Mouse (Mus musculus) liver, embryonic 12.5 days (tissue): ENCODE results near the gene Lrrc8b. TPM values are rescaled to one million over a fixed set of nuclear protein-coding genes. Genes with fewer than 3 reads are reported as not detected.

ENCODE experiments used
- ATAC-seq: fragments of 200-750 bp; cut with Nextera tagmentation; 2 replicates; pipeline ENCODE4 v1.8.0; 2017; ENCODE audit warnings: moderate number of reproducible peaks, mild to moderate bottlenecking, moderate library complexity
- H3K27ac ChIP-seq: fragments of 300-500 bp; sonication (generic); 2 replicates; pipeline ENCODE4 v1.5.1; 2016; ENCODE audit warnings: mild to moderate bottlenecking
- H3K27me3 ChIP-seq: fragments of 300-500 bp; sonication (generic); replicated peaks from 2 replicates; pipeline ENCODE4 v1.6.1; 2016; ENCODE audit warnings: mild to moderate bottlenecking, moderate library complexity
- H3K36me3 ChIP-seq: fragments of 300-500 bp; sonication (generic); 2 replicates; pipeline ENCODE4 v1.6.1; 2016; ENCODE audit warnings: mild to moderate bottlenecking, moderate library complexity
- H3K4me1 ChIP-seq: fragments of 300-500 bp; sonication (generic); 2 replicates; pipeline ENCODE4 v1.6.1; 2016
- H3K4me2 ChIP-seq: fragments of 300-500 bp; sonication (generic); 2 replicates; pipeline ENCODE4 v1.6.1; 2016; ENCODE audit warnings: mild to moderate bottlenecking, moderate library complexity
- H3K4me3 ChIP-seq: fragments of 300-500 bp; sonication (generic); 2 replicates; pipeline ENCODE4 v1.5.1; 2016; ENCODE audit warnings: mild to moderate bottlenecking, moderate library complexity
- H3K9ac ChIP-seq: fragments of 300-500 bp; sonication (generic); 2 replicates; pipeline ENCODE4 v1.6.1; 2016; ENCODE audit warnings: mild to moderate bottlenecking, moderate library complexity
- H3K9me3 ChIP-seq: fragments of 300-500 bp; sonication (generic); replicated peaks from 2 replicates; pipeline ENCODE4 v1.6.1; 2016; ENCODE audit warnings: mild to moderate bottlenecking, moderate library complexity
- WGBS: fragments of 180-500 bp; shearing (Covaris S2); methylation state at CpG from one replicate; pipeline ENCODE4 v1.1.7; 2016; ENCODE audit not compliant: insufficient replicate concordance; 5-methylcytosine and 5-hydroxymethylcytosine counted together
- polyA plus RNA-seq: library from polyadenylated mRNA; unstranded; fragments of >200 nt; fragmentation: Nextera tagmentation; extraction: Ambion mirVana; gene quantifications from 2 replicates; pipeline ENCODE4 v1.2.1, GENCODE M21; 2016

Lrrc8b gene
- polyA plus RNA-seq, 1 experiment from 2014 or later: 7.5 TPM

DNA sequence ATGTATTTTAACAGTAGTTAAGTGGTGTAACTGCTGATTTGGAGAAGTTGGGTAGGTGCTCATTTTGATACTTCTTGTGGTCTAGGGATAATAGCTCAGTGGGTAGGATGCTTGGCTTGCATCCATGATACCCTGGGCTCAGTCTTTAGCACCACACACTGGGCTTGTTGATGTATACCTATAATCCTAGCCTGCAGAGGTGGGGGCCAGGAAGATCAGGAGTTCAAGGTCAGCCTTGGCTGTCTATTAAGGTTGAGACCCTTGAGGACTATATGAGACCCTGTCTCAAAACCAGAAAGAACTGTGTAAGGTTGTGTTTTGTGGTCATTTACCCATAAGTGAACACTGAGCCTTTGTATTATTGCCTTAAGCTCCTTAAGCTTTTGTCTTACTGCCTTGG lies 49.1 kb downstream of the Lrrc8b start:
- 0 out of 2 replicates have a peak, but pooled peaks cover 4% of the 10 kb centered on the region for H3K36me3 ChIP-seq
- H3K4me1 ChIP-seq: no peaks in the 10 kb centered on the region
- H3K9ac ChIP-seq: no peak overlapping the region
- no peak overlapping the region for H3K27ac ChIP-seq
- ATAC-seq: no peak
- no peak overlapping the region for H3K4me2 ChIP-seq
- H3K4me3 ChIP-seq: no peak overlapping the region
- no peaks in the 10 kb centered on the region for H3K9me3 ChIP-seq
- no peaks in the 10 kb centered on the region for H3K27me3 ChIP-seq

DNA sequence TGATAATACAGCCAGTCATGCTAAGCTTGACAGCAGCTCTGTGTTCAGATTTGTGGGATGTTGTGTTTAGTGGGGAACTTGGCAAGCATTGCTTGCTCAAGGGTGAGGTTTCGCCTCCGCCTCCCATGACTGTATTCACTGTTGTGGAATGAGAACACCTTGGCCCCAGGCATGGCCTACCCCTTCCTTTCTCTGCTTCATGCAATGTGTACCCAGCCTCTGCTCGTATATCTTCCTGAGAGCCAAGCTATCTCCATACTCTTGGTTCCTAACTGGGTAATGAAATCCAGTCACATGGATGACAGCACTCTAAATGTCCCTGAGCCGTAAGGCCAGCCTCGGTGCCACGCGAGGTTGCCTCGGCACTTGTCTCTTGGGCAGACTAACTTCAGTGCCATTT lies 50.0 kb downstream of the Lrrc8b start:
- H3K4me1 ChIP-seq: no peaks in the 10 kb centered on the region
- no peaks in the 10 kb centered on the region for H3K9me3 ChIP-seq
- no peak overlapping the region for H3K9ac ChIP-seq
- H3K36me3 ChIP-seq: 0 out of 2 replicates have a peak, but pooled peaks cover 4% of the 10 kb centered on the region
- no peak overlapping the region for H3K27ac ChIP-seq
- H3K4me3 ChIP-seq: no peak overlapping the region
- no peaks in the 10 kb centered on the region for H3K27me3 ChIP-seq
- no peak overlapping the region for H3K4me2 ChIP-seq
- no peak for ATAC-seq
- 92% methylated on average over 8 of the region's 8 CpGs for WGBS

- no peaks in the 10 kb centered on the region for H3K9me3 ChIP-seq
- H3K4me3 ChIP-seq: no peak overlapping the region
- 83% methylated on average over 7 of the region's 7 CpGs for WGBS
- no peaks in the 10 kb centered on the region for H3K27me3 ChIP-seq
- no peaks in the 10 kb centered on the region for H3K4me1 ChIP-seq
- ATAC-seq: no peak
- H3K9ac ChIP-seq: no peak overlapping the region
- H3K36me3 ChIP-seq: 0 out of 2 replicates have a peak, but pooled peaks cover 4% of the 10 kb centered on the region
- H3K27ac ChIP-seq: no peak overlapping the region
- no peak overlapping the region for H3K4me2 ChIP-seq
Measured at GRCm38 (mm10) chr5:105466471-105466902, 50.9 kb downstream of the Lrrc8b start.

- Histone ChIP-seq H3K4me1 (no peaks in the 10 kb centered on the region), H3K27ac (no peak overlapping the region), H3K4me2 (no peak overlapping the region), H3K36me3 (peaks cover 5% of the 10 kb centered on the region; the same call in 1 of the 2 replicates), H3K9ac (no peak overlapping the region), H3K9me3 (no peaks in the 10 kb centered on the region), H3K4me3 (no peak overlapping the region), H3K27me3 (no peaks in the 10 kb centered on the region)
- ATAC-seq: no peak
- 85% methylated on average over 10 of the region's 10 CpGs for WGBS
Measured at GRCm38 (mm10) chr5:105467271-105467670, 51.7 kb downstream of the Lrrc8b start.

DNA sequence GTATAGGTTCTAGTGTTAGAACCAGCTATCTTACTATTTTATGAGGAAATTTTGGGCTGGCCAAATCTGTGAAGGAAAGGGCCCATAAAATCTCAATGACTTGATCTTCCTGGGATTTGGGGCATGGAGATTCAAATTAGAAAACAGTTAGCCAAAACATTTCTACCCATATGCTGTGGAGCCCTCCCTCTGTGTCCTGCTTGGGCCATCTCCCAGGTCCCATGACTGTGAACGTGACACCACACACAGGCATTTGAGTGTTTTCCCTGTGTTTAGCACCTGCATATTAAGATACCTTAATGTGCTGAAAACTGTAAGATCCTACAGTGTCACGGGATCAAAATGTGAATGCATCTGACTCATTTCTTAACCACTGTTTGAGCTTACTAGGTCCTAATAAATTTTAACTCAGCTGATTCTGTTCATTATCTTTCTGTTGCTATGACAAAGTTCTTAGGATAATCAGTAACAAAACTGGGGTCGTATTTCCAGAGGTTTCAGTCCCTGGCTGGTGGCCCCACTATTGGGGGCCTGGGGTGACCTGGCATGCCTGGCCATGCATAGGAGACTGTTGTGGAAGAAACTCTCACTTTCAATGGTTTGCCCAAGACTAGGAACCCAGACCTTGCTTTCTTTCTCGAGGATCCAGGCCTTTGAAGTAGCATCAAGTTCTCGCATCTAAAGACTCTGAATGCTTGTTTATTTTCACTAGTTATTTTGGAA lies 57.6 kb downstream of the Lrrc8b start:
- H3K4me3 ChIP-seq: no peak overlapping the region
- no peak for ATAC-seq
- no peaks in the 10 kb centered on the region for H3K9me3 ChIP-seq
- H3K27me3 ChIP-seq: no peaks in the 10 kb centered on the region
- 77% methylated on average over 5 of the region's 5 CpGs for WGBS
- no peak overlapping the region for H3K9ac ChIP-seq
- H3K27ac ChIP-seq: no peak overlapping the region
- peaks cover 22% of the 10 kb centered on the region for H3K36me3 ChIP-seq
- H3K4me1 ChIP-seq: no peaks in the 10 kb centered on the region
- H3K4me2 ChIP-seq: no peak overlapping the region

GRCm38 (mm10) chr5:105477527-105477926 lies 62.0 kb downstream of the Lrrc8b start:
- Histone ChIP-seq H3K9me3 (no peaks in the 10 kb centered on the region), H3K4me2 (no peak overlapping the region), H3K27me3 (no peaks in the 10 kb centered on the region), H3K36me3 (peaks cover 55% of the 10 kb centered on the region), H3K9ac (no peak overlapping the region), H3K4me1 (no peaks in the 10 kb centered on the region), H3K27ac (no peak overlapping the region), H3K4me3 (no peak overlapping the region)
- no peak for ATAC-seq
- 82% methylated on average over 9 of the region's 9 CpGs for WGBS

DNA sequence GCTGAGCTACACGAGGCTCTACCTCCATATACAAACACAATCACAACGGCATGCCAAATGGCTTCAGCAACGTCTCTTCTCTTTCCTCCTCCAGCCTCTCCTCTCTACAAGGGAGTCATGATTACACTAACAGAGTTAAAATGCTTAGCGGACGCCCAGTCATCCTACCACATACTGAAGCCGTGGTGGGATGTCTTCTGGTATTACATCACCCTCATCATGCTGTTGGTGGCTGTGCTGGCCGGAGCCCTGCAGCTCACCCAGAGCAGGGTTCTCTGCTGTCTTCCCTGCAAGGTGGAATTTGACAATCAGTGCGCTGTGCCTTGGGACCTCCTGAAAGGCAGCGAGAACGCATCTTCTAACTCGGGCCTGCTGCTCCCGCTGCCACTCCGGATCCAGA lies 64.1 kb downstream of the Lrrc8b start:
- Histone ChIP-seq H3K27ac (no peak overlapping the region), H3K9ac (no peak overlapping the region), H3K4me2 (no peak overlapping the region), H3K9me3 (no peaks in the 10 kb centered on the region), H3K4me3 (no peak overlapping the region), H3K27me3 (no peaks in the 10 kb centered on the region), H3K36me3 (peaks cover 70% of the 10 kb centered on the region), H3K4me1 (no peaks in the 10 kb centered on the region)
- WGBS: 85% methylated on average over 13 of the region's 13 CpGs
- no peak for ATAC-seq

GRCm38 (mm10) chr5:105480561-105480960 lies 65.0 kb downstream of the Lrrc8b start:
- H3K4me2 ChIP-seq: no peak overlapping the region
- H3K4me1 ChIP-seq: no peaks in the 10 kb centered on the region
- 88% methylated on average over 17 of the region's 17 CpGs for WGBS
- H3K36me3 ChIP-seq: peaks cover 77% of the 10 kb centered on the region
- no peak overlapping the region for H3K27ac ChIP-seq
- H3K27me3 ChIP-seq: no peaks in the 10 kb centered on the region
- no peak for ATAC-seq
- no peak overlapping the region for H3K9ac ChIP-seq
- no peaks in the 10 kb centered on the region for H3K9me3 ChIP-seq
- H3K4me3 ChIP-seq: no peak overlapping the region

DNA sequence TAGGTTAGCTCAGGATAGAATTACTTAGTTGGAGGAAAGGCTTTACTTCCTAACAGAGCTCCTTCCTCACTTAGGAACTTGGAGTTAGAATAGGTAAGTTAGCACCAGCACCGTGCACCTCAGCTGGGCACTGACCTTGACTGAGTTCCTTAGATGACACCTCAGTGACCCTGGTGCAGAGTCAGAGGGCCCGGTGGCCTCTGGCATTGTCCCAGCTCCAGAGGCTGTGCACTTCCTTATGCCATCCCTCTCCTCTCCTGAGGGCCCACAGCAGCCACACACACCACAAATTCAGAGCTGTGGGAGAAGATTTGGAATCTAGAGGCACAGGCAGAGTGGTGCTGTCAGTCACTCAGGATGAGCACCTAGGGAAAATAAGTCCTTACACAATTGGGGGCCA lies 68.1 kb downstream of the Lrrc8b start:
- WGBS: 77% methylated on average over 2 of the region's 2 CpGs
- H3K27ac ChIP-seq: no peak overlapping the region
- peaks cover 69% of the 10 kb centered on the region for H3K36me3 ChIP-seq
- no peak overlapping the region for H3K4me3 ChIP-seq
- no peaks in the 10 kb centered on the region for H3K27me3 ChIP-seq
- H3K4me2 ChIP-seq: no peak overlapping the region
- ATAC-seq: no peak
- H3K9ac ChIP-seq: no peak overlapping the region
- no peaks in the 10 kb centered on the region for H3K9me3 ChIP-seq
- H3K4me1 ChIP-seq: no peaks in the 10 kb centered on the region

DNA sequence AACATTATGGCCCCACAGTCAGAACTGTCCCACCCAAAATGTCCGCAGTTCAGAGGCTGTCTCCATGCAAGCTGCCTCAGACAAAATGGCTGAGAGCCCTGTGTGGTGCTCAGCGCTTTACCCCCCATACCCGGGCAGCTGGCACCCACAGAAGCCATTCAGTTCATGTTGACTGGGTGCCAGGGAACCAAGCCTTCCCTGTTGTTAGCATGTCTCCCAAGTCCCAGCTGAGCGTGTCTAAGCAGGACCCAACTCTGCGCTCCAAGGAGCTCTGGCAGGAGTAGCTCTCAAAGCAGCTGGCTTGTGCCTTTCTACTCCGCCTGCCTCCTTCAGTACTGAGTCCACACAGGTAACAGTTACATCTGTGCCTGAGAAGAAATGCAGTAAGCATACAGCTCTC lies 68.7 kb downstream of the Lrrc8b start:
- Histone ChIP-seq H3K4me2 (no peak overlapping the region), H3K36me3 (peaks cover 65% of the 10 kb centered on the region), H3K4me3 (no peak overlapping the region), H3K4me1 (no peaks in the 10 kb centered on the region), H3K27ac (no peak overlapping the region), H3K27me3 (no peaks in the 10 kb centered on the region), H3K9me3 (no peaks in the 10 kb centered on the region), H3K9ac (no peak overlapping the region)
- 83% methylated on average over 6 of the region's 6 CpGs for WGBS
- no peak for ATAC-seq

DNA sequence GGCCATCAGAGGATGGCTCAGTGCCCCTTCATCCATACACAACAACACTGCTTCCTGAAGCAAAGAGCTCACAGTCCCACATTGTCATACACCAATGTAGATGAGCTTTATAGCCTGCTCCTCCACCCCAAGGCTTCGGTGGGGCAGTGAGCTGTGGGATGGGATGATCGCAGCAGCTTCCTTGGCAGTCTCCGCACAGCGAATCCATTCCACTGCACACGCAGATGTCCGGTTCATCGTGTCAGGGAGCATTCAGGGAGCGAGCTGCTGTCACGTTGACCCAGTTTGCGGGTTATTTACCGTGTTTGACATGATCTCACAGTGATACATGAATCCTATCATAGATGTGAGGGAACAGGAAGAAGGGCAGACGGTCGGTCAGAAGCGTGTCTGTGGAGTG lies 69.3 kb downstream of the Lrrc8b start:
- Histone ChIP-seq H3K4me1 (no peaks in the 10 kb centered on the region), H3K27me3 (no peaks in the 10 kb centered on the region), H3K9me3 (no peaks in the 10 kb centered on the region), H3K9ac (no peak overlapping the region), H3K27ac (no peak overlapping the region), H3K4me2 (no peak overlapping the region), H3K36me3 (peaks cover 58% of the 10 kb centered on the region), H3K4me3 (no peak overlapping the region)
- WGBS: 89% methylated on average over 14 of the region's 14 CpGs
- ATAC-seq: no peak

DNA sequence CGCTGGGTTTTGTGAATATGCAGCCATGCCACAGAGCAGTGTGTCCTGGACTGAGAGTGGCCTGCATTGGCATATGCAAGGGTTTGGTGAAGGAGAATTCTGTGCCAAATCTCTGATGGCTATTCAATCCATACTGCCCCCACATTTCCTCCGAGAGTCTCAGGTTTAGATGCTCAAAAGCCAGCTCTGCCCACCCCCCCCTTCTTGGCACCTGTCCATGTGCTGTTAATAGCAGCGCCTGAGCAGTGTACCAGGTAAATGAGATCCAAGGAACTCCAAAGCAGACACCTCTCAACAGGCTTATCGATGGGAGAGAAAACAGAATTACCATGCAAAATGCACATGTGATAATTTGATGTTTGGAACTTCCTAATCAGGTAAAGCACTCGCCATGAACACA lies 74.6 kb downstream of the Lrrc8b start:
- no peak overlapping the region for H3K9ac ChIP-seq
- no peak for ATAC-seq
- H3K4me1 ChIP-seq: peaks cover 10% of the 10 kb centered on the region
- no peak overlapping the region for H3K27ac ChIP-seq
- no peak overlapping the region for H3K4me3 ChIP-seq
- no peaks in the 10 kb centered on the region for H3K27me3 ChIP-seq
- 84% methylated on average over 5 of the region's 5 CpGs for WGBS
- no peak overlapping the region for H3K4me2 ChIP-seq
- peaks cover 25% of the 10 kb centered on the region for H3K36me3 ChIP-seq
- H3K9me3 ChIP-seq: no peaks in the 10 kb centered on the region

- H3K9ac ChIP-seq: no peak overlapping the region
- H3K9me3 ChIP-seq: no peaks in the 10 kb centered on the region
- H3K27ac ChIP-seq: no peak overlapping the region
- H3K4me3 ChIP-seq: no peak overlapping the region
- H3K4me2 ChIP-seq: no peak overlapping the region
- ATAC-seq: 0 out of 2 replicates have a peak, but pooled peaks have one; percentile 31
- peaks cover 16% of the 10 kb centered on the region for H3K4me1 ChIP-seq
- peaks cover 7% of the 10 kb centered on the region for H3K27me3 ChIP-seq
- peaks cover 13% of the 10 kb centered on the region; the same call in 1 of the 2 replicates for H3K36me3 ChIP-seq
- WGBS: 55% methylated on average over 4 of the region's 4 CpGs
Measured at GRCm38 (mm10) chr5:105491389-105491788, 75.8 kb downstream of the Lrrc8b start.
